31 mouse cellular contexts compared by ENCODE assay signal in genomic region chr16:22574164-22574563, GRCm38 (mm10).
DNase-seq lines count a peak whose midpoint lies in the region; ATAC-seq and TF ChIP-seq lines count a peak whose summit lies in the region.
"Had no signal": no experiment of that assay in that cellular context is flagged by ENCODE, and none has a peak within 500 bp of the region (broad histone marks: within the 10 kb centered on the region; RNA-seq: fewer than 3 reads in every experiment).

No protein-coding gene starts in this region.

- ATAC-seq in heart, postnatal 0 days (ENCODE audit: insufficient read depth, low read depth): no peak
- no peak for ATAC-seq in midbrain, postnatal 0 days (ENCODE audit: low FRiP score)
- ATAC-seq in midbrain, embryonic 16.5 days: no peak
- ATAC-seq in stomach, postnatal 0 days (ENCODE audit: low FRiP score, low TSS enrichment): no peak
- ATAC-seq: forebrain, embryonic 15.5 days; hindbrain, embryonic 16.5 days; intestine, embryonic 15.5 days; midbrain, embryonic 15.5 days had no signal

- intact Hi-C loops in heart, postnatal 36 days (cut with DNase I): no loop called here
- intact Hi-C loops in left cerebral cortex, adult 2 months (cut with DNase I): no loop called here

- TF ChIP-seq CTCF in heart, postnatal 0 days (IDR thresholded peaks at IDR 0.05; ENCODE audit: low read depth): peak; percentile 10; the same call in 1 of the 2 replicates
- TF ChIP-seq CTCF in left cerebral cortex, adult 2 months (IDR thresholded peaks at IDR 0.05): peak; percentile 25
- TF ChIP-seq CTCF in midbrain, postnatal 0 days (IDR thresholded peaks at IDR 0.05): peak; percentile 37
- TF ChIP-seq CTCF in stomach, postnatal 0 days (IDR thresholded peaks at IDR 0.05; ENCODE audit: low read depth): peak; percentile 53

- no peak overlapping the region for H3K9ac ChIP-seq in heart, postnatal 0 days (replicated peaks; ENCODE audit: low read depth, low read length)
- H3K9ac ChIP-seq in midbrain, postnatal 0 days (replicated peaks; ENCODE audit: low read length, poor library complexity, severe bottlenecking): no peak overlapping the region
- no peak overlapping the region for H3K9ac ChIP-seq in midbrain, embryonic 16.5 days (ENCODE audit: low read depth, low read length)
- H3K9ac ChIP-seq in stomach, postnatal 0 days (ENCODE audit: low read length): no peak overlapping the region
- H3K9ac ChIP-seq: embryonic facial prominence, embryonic 12.5 days; forebrain, embryonic 15.5 days; intestine, embryonic 15.5 days; limb, embryonic 15.5 days; liver, embryonic 14.5 days; midbrain, embryonic 15.5 days; neural tube, embryonic 12.5 days had no signal

- 61% methylated on average over 7 of the region's 7 CpGs for WGBS in heart, postnatal 0 days
- WGBS in midbrain, postnatal 0 days: 77% methylated on average over 7 of the region's 7 CpGs
- 82% methylated on average over 7 of the region's 7 CpGs for WGBS in midbrain, embryonic 16.5 days
- 56% methylated on average over 7 of the region's 7 CpGs for WGBS in stomach, postnatal 0 days

- no peak for TF ChIP-seq EP300 in heart, postnatal 0 days (IDR thresholded peaks at IDR 0.05; ENCODE audit: low read depth)
- no peak for TF ChIP-seq EP300 in stomach, postnatal 0 days (optimal IDR thresholded peaks at IDR 0.05)

- H3K4me3 ChIP-seq in heart, postnatal 0 days (ENCODE audit: low read depth, low read length): no peak overlapping the region
- no peak overlapping the region for H3K4me3 ChIP-seq in left cerebral cortex, adult 2 months
- no peak overlapping the region for H3K4me3 ChIP-seq in midbrain, postnatal 0 days (ENCODE audit: low read depth, low read length)
- H3K4me3 ChIP-seq in midbrain, embryonic 16.5 days (ENCODE audit: low read depth, low read length): no peak overlapping the region
- H3K4me3 ChIP-seq in stomach, postnatal 0 days (ENCODE audit: low read depth, low read length): no peak overlapping the region
- H3K4me3 ChIP-seq: embryonic facial prominence, embryonic 12.5 days; forebrain, embryonic 15.5 days; hindbrain, embryonic 10.5 days; intestine, embryonic 15.5 days; limb, embryonic 10.5 days; limb, embryonic 15.5 days; midbrain, embryonic 10.5 days; midbrain, embryonic 15.5 days; myocyte; neural tube, embryonic 12.5 days had no signal

- H3K27me3 ChIP-seq in heart, postnatal 0 days (ENCODE audit: control insufficient read depth, insufficient read depth, low read length): peaks cover 7% of the 10 kb centered on the region; the same call in 1 of the 2 replicates
- no peaks in the 10 kb centered on the region for H3K27me3 ChIP-seq in midbrain, postnatal 0 days (ENCODE audit: insufficient read depth, low read length)
- no peaks in the 10 kb centered on the region for H3K27me3 ChIP-seq in midbrain, embryonic 16.5 days (ENCODE audit: control insufficient read depth, insufficient read depth, low read depth, low read length)
- H3K27me3 ChIP-seq in stomach, postnatal 0 days (ENCODE audit: control insufficient read depth, insufficient read depth, low read length): no peaks in the 10 kb centered on the region
- H3K27me3 ChIP-seq: forebrain, embryonic 15.5 days; intestine, embryonic 15.5 days had no signal

- no peak overlapping the region for H3K4me2 ChIP-seq in heart, postnatal 0 days (ENCODE audit: low read depth, low read length)
- no peak overlapping the region for H3K4me2 ChIP-seq in midbrain, postnatal 0 days (ENCODE audit: low read depth, low read length, poor library complexity, severe bottlenecking)
- no peak overlapping the region for H3K4me2 ChIP-seq in midbrain, embryonic 16.5 days (ENCODE audit: low read length)
- no peak overlapping the region for H3K4me2 ChIP-seq in stomach, postnatal 0 days (replicated peaks; ENCODE audit: low read depth)
- H3K4me2 ChIP-seq: embryonic facial prominence, embryonic 12.5 days; forebrain, embryonic 15.5 days; heart, embryonic 11.5 days; intestine, embryonic 15.5 days; limb, embryonic 15.5 days; midbrain, embryonic 15.5 days; neural tube, embryonic 12.5 days had no signal

- H3K27ac ChIP-seq in heart, postnatal 0 days (ENCODE audit: low read depth): no peak overlapping the region
- H3K27ac ChIP-seq in left cerebral cortex, adult 2 months: no peak overlapping the region
- H3K27ac ChIP-seq in midbrain, postnatal 0 days (ENCODE audit: low read depth, low read length): no peak overlapping the region
- H3K27ac ChIP-seq in midbrain, embryonic 16.5 days (ENCODE audit: low read length): no peak overlapping the region
- H3K27ac ChIP-seq in stomach, postnatal 0 days (replicated peaks): no peak overlapping the region
- H3K27ac ChIP-seq: embryonic facial prominence, embryonic 12.5 days; forebrain, embryonic 15.5 days; hindbrain, embryonic 10.5 days; intestine, embryonic 15.5 days; limb, embryonic 10.5 days; limb, embryonic 15.5 days; liver, embryonic 14.5 days; midbrain, embryonic 10.5 days; midbrain, embryonic 15.5 days; neural tube, embryonic 12.5 days had no signal

- H3K9me3 ChIP-seq in heart, postnatal 0 days (replicated peaks; ENCODE audit: control insufficient read depth, low read length): no peaks in the 10 kb centered on the region
- no peaks in the 10 kb centered on the region for H3K9me3 ChIP-seq in midbrain, postnatal 0 days (ENCODE audit: low read length)
- H3K9me3 ChIP-seq in midbrain, embryonic 16.5 days (replicated peaks; ENCODE audit: control insufficient read depth, low read length, poor library complexity, severe bottlenecking): no peaks in the 10 kb centered on the region
- no peaks in the 10 kb centered on the region for H3K9me3 ChIP-seq in stomach, postnatal 0 days (ENCODE audit: control insufficient read depth, low read length)
- H3K9me3 ChIP-seq: embryonic facial prominence, embryonic 12.5 days; forebrain, embryonic 15.5 days; G1E; hindbrain, embryonic 10.5 days; intestine, embryonic 15.5 days; limb, embryonic 10.5 days; limb, embryonic 15.5 days; midbrain, embryonic 10.5 days; midbrain, embryonic 15.5 days; neural tube, embryonic 12.5 days had no signal

- no peaks in the 10 kb centered on the region for H3K36me3 ChIP-seq in heart, postnatal 0 days (replicated peaks; ENCODE audit: control insufficient read depth, insufficient read depth, low read length)
- no peaks in the 10 kb centered on the region for H3K36me3 ChIP-seq in midbrain, postnatal 0 days (ENCODE audit: insufficient read depth, low read length)
- H3K36me3 ChIP-seq in midbrain, embryonic 16.5 days (ENCODE audit: control insufficient read depth, insufficient read depth, low read length): no peaks in the 10 kb centered on the region
- no peaks in the 10 kb centered on the region for H3K36me3 ChIP-seq in stomach, postnatal 0 days (ENCODE audit: control insufficient read depth, insufficient read depth, low read length)
- H3K36me3 ChIP-seq: embryonic facial prominence, embryonic 12.5 days; forebrain, embryonic 15.5 days; G1E; hindbrain, embryonic 10.5 days; intestine, embryonic 15.5 days; limb, embryonic 10.5 days; limb, embryonic 15.5 days; midbrain, embryonic 10.5 days; midbrain, embryonic 15.5 days; neural tube, embryonic 12.5 days had no signal

- no peaks in the 10 kb centered on the region for H3K4me1 ChIP-seq in heart, postnatal 0 days (ENCODE audit: control insufficient read depth, insufficient read depth)
- H3K4me1 ChIP-seq in midbrain, postnatal 0 days (ENCODE audit: insufficient read depth, low read length): no peaks in the 10 kb centered on the region
- no peaks in the 10 kb centered on the region for H3K4me1 ChIP-seq in midbrain, embryonic 16.5 days (ENCODE audit: control insufficient read depth, insufficient read depth, low read length)
- no peaks in the 10 kb centered on the region for H3K4me1 ChIP-seq in stomach, postnatal 0 days (replicated peaks; ENCODE audit: control insufficient read depth, insufficient read depth)
- H3K4me1 ChIP-seq: forebrain, embryonic 15.5 days; intestine, embryonic 15.5 days; limb, embryonic 15.5 days; midbrain, embryonic 15.5 days; neural tube, embryonic 12.5 days had no signal

- DNase-seq in heart, postnatal 0 days (ENCODE audit: low spot score): no peak
- DNase-seq in heart, postnatal 36 days: no peak
- DNase-seq in left cerebral cortex, adult 2 months (ENCODE audit: extremely low spot score in 1 of 2, low spot score in 2 of 2): no peak
- DNase-seq in left cerebral cortex, adult 9 months (ENCODE audit: low spot score in 2 of 2): no peak
- no peak for DNase-seq in midbrain, postnatal 0 days (ENCODE audit: low spot score)
- no peak for DNase-seq in stomach, postnatal 0 days (ENCODE audit: low spot score)
- no peak for DNase-seq in ovary, postnatal 10 days (ENCODE audit: low spot score)
- DNase-seq: adrenal gland, adult 8-10 months; B cell, adult 2 months; cerebellum, adult 9-10 months; cerebellum, postnatal 36 days; embryo, embryonic 11 days; gastrocnemius, postnatal 25 days; heart, postnatal 10 days; kidney, postnatal 25 days; thymus, postnatal 14 days had no signal
